Mouse (Mus musculus): ENCODE results near the gene Capn3.

Gene Capn3

DNA sequence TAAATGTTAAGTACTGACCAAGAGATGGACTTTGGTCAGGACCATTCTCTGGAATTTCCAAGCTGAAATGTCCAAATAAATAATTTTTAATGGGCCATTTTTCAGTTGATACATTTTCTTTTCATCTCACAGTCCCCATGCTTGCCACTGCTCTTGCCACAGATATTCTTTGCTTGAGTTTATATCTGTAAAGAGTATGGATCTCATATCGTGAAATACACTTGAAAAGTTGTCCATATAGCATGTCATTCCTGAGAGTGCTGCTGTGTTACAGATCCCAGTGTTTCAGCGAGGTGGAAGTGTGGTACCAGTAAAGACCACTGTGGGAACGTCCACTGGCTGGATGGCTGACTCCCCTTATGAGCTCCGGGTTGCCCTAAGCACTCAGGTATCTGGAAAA is at the start of gene Capn3:
Gene Capn3, plus strand, starts transcription at position 301 of the 400 bp plus-strand sequence.
- DNase-seq (ENCODE audit: low spot score), result no peak

DNA sequence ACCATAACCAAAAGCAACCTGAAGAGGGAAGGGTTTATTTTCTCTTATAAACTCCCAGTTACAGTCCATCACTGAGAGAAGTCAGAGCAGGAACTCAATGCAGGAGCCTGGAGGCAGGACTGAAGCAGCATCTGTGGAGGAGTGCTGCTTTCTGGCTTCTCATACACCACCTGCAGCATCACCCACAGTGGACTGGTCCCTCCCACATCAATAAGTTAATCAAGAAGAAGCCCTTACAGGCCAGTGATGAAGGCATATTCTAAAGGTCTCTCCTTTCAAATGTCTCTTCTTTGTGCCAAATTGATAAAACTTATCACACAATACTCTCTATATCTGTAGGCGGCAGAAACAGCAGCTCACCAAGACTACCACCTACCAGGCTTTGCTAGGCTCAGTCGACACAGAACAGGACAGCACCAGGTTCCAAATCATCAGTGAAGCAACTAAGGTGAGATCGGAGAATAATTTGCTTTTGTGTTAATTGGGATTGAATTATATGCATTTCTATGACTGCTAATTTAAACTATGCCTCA is 44.7 kb upstream of the Capn3 start:
- DNase-seq (ENCODE audit: low spot score), result no peak

DNA sequence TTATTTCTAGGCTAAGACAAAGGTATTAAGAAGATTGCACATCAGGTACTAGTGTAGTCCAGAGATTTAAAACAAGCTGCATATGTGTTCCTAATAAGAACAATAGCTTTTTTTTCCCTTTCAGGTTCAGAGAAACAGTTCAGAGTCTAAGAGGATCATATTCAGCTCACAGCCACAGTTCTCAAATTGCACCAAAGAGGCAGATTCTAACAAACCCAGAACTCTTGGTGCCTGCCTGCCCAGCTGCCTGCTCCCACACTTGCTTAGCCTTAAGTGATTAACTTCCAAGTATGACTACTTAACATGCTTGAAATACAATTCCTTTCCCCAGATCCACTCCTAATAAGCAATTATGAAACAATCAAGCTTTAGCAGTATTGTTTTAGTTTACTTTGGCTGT is 41.7 kb upstream of the Capn3 start:
- no peak for DNase-seq (ENCODE audit: low spot score)

DNA sequence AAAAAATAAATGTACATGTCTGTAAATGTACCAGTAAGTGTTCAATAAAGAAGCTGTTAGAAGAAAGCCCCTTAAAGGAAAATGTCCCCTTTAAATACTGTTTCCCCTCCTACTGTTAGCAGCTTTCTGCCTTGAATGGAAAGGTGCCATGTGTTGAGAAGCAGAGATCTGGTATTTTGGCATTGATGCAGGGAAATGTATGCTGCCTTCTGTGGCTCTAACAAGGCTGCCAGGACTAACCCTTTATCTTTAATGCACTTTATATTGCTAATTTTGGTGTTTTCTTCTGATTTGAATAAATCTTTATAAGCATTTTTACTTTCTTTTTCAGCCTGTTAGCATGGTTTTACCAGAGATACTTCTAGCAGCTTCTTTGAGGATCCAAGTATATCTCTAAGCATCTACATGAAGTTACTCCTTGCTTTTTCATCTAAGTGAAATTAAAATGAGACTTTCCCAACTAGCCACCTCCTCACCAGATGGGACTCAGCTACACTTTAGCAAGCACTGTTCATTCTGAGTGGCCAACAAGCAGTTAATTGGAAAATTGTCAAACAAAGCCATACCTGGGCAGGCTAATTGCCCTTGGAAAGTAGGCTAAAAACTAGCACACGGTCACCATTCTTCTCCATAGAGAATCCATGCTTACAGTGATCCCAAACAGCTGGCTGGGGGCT is 40.9 kb upstream of the Capn3 start:
- no peak for DNase-seq (ENCODE audit: low spot score)

DNA sequence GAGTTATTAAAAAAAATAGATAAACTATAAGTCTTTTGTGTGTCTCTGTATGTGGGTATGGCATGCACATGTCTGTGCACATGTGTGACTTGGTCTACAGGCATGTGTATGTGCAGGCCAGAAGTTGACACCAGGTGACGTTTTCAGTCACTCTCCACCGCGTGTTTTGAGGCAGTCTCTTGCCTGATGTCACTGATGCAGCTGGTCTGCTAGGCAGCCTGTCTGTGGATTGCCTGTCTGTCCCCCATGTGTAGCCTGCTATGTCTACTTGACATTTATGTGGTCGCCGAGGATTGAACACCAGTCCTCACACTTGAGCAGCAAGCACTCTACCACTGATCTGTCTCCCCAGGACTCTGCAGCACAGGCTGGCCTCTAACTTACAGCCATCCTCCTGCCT is 31.4 kb upstream of the Capn3 start:
- no peak for DNase-seq (ENCODE audit: low spot score)

DNA sequence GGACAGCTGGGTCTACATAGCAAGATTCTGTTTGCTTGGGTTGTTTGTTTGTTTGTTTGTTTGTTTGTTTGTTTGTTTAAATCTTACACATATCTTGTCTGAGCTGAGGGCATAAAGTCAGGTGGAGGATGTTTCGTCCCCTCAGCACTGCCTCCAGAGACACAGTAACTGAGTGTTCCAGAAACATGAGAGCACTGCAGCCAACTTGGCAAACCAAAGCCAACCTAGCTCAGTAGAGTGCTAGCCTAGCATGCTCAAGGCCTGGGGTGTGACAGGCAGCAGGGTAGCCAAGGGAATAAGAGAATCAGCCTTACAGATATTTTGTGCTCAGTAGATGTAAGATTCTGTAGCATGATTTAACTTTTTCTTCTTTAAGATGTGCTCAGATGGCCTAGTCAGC is 11.3 kb upstream of the Capn3 start:
- DNase-seq (ENCODE audit: low spot score), result no peak

DNA sequence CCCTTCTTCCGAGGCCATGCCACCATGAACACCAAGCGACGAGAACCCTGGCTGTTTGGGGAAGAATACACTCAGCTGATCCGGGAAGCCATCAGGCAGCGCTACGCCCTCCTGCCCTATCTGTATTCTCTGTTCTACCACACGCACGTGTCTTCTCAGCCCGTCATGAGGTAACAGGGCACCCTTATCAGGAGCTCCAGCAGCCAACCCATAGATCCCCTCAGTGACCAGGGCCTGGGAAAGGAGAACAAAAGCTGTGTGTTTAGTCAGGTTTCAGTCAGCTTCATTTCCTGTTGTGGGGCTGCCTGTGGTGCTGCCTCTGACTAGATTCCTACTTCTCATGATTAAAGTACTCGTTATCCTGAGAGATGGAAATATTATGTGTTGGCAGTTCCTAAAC is 9.4 kb upstream of the Capn3 start:
- no peak for DNase-seq (ENCODE audit: low spot score)

DNA sequence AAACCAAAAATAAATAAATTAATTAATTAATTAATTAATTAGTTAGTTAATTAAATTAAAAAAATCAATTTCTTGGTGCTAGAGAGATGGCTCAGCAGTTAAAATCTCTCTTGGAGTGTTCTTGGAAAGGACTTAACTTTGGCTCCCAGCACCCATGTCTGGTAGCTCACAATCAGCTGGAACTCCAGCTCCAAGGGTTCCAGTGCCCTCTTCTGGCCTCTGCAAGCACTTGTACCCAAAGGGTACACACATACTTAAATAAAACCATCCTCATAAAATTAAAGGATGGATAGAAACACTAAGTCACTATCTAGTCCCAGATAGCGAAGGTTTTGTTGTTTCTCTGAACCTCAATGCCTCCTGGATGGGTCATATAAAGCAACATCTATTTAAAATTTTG is 8.5 kb upstream of the Capn3 start:
- DNase-seq (ENCODE audit: low spot score), result no peak

DNA sequence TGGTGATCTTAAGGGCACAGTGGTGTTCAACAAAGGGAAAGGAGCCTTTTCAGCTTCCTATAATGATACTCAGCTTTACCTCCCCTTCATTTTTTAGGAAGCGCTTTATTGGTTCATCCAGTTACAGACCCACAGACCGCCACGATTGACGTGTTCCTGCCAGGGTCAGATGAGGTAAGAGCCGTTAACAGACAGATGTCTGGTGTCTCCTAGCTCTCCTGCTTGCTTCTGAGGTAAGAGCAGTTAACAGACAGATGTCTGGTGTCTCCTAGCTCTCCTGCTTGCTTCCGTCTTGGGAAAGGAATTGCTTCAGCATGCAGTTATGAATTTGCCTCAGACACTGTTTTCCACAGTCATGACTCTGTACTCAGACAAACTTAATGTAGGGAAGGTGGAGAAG is 5.1 kb upstream of the Capn3 start:
- DNase-seq (ENCODE audit: low spot score), result no peak

DNA sequence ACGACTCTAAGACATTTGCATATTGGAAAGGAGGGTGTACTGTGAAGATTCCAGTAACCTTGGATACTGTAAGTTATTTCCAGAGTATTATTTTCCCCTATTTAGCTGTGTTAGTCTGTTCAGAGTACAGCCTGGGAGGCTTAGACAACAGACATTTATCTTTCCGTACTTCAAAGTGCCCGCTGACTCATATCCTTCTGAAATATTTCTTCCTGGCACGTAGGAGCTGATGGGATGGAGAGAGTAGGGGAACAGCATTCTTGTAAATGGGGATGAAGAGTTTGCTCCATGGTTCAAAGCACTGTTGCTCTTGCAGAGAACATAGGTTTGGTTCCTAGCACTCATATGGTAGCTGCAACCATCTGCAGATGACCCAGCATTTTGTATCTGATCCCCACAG is 3.2 kb upstream of the Capn3 start:
- no peak for DNase-seq (ENCODE audit: low spot score)

DNA sequence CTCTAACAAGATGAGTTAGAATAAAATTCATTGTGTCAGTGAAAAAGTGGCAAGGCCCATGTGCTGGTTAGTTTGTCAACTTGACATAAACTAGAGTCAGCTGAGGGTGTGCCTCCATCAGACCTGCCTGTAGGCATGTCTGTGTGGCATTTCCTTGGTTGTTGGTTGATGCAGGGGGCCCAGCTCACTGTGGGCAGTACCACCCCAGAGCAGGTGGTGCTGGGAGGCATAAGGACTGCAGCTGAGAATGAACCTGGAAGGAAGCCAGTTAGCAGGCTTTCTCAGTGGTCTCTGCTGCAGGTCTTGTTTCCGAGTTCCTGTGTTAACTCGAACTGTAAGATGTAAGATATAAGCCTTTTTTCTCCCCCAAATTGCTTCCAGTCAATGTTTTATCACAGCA is 832 bp upstream of the Capn3 start:
- DNase-seq (ENCODE audit: low spot score), result no peak

DNA sequence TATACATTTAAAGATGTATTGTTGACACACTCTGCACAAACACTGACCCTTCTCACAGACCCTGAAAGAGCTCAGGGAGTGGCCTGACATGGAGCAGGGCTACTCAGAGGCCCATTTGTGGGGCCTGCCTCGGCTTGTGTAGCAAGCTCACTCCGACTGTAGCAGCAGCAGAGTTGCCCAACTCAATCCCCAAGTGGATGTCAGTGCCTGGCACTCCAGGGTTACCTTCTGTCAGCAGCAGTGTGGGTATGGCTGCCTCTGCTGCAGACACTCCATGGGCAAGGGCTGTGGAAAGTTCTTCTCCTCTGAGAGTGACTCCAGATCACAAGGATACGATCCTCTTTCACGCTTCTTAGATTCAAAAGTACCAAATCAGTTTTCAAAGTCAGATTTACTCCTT is 4.4 kb downstream of the Capn3 start:
- no peak for DNase-seq (ENCODE audit: low spot score)

DNA sequence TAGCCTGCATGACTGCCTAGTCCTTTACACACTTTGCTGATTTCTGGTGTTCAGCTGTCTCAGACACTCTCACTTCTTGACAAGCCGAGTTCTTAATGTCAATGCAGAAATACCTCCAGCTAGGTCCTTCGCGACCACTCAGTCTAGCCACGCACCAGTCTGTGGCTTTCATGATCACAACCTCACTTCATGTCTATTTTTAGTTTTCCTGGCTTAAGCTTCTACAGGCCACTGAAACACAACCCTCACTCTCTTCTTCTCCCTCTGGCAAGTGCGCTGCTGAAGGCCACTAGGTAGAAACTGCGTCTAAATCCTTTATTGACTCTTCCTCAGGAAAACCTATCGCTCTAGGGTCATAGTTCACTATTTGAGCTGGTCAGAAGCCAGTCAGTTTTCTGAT is 7.5 kb downstream of the Capn3 start:
- DNase-seq (ENCODE audit: low spot score), result no peak

DNA sequence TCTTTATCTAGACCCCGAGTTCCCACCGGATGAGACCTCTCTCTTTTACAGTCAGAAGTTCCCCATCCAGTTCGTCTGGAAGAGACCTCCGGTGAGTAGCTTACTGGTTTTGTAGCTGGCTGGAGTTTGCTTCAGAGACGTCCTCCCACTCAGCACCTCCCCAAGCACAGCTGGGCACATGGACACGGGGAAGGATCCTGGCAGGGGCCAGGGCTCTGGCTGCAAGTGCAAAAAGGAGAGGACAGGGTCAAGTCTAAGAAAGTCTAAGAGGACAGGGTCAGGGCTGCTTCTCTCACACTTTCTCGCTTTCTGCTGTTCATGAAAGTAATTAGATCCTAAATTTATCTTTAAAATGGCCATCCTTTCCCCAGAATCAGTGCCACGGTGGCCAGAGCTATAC is 8.3 kb downstream of the Capn3 start:
- peak; percentile 9 for DNase-seq (ENCODE audit: low spot score)

DNA sequence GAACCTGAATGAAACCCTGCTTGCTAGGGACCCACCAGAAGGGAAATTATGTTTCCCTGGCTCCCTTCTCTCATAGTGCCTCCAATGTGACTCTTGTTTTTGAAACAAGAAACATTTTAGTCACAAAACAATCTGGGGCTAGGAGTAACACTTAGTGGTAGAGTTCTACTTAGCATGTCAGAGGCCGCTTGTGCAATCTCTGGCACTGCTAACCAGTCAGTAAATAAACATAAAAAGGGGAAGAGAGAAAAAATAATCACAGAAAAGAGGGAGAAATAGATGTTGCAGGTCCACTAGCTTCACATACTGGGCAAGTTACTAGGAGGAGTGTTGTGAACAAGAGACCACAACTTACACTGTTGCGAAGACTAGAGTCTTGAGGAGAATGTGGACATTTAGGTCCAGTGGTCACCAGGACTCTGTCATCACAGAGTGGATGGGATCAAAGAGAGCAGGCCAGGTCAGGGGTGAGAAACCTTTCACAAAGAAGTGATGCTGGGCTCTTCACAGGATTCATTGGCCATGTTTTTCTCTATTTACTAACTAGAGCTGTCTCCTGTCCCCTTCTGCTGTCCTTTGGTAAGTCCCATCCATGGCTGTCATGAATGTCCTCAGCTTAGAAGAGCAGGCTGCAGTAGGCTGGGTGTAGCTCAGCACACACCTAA is 9.0 kb downstream of the Capn3 start:
- DNase-seq (ENCODE audit: low spot score), result peak; percentile 12

DNA sequence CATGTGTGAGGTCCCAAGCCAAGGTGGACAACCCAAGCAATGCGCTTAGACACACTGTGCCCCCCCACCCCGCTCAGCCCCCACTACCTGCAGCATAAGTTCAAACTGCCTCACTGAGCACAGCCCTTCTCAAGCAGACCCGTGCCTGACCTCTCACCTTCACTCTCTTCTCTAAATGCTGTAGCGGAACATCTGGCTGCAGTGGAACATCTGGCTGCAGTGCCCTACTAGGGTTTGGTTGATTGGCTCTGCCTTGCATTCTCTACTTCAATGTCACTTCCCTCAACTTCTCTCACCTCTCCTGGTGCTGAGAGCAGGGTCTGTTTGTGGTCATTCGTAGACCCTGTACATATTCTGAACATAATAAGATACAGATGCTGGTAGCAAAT is 9.6 kb downstream of the Capn3 start:
- no peak for DNase-seq (ENCODE audit: low spot score)

DNA sequence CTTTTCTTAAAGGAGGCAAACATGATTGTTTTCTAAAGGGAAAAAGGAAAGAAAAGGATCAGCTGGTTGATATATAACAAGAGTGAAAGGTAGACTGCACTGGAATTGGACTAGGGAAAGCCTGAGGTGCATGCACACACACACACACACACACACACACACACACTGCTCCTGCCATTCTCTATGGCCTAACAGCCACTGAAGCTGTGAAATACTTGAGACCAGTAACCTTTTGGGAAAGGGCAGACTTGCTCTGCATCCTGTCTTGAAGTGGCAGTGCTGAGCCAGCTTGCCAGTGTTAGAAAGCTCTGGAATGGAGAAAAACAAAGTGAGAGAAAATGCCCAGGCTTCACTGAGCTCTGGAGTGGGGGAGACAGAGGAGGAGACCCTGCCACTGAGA is 12.2 kb downstream of the Capn3 start:
- DNase-seq (ENCODE audit: low spot score), result no peak

DNA sequence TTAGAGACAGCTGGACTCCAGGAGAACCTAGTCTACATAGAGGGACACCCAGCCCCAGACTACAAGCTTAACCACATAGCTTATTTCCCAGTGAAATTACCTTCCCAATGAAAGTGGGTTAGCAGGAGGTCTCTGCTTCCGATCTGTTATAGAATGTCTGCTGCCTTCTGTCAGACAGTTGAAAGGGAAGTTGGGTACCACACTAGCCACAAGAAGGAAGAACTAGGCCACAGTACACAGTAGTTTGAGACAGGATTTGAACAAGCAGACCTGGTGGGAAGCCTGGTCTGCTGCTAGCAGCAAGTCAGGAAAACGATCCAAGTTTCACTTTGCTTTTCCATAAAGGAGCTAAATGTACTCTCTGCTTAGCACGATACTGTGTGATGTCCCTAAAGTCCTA is 13.4 kb downstream of the Capn3 start:
- DNase-seq (ENCODE audit: low spot score), result no peak

DNA sequence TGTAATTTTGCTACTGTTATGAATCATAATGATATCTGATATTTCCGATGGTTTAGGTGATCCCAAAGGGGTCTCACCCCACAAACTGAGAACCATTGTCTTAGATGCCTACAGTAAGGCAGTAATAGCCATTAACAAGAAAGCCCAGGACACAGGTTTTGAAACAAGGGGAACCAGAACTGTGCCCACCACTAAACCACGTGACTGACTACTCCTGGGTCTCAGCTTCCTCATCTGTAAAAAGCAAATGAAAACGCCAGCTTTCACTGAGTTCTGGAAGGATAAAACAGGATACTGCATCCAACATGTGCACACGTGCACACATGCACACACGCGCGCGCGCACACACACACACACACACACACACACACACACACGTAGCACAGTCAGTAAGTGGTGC is 13.9 kb downstream of the Capn3 start:
- no peak for DNase-seq (ENCODE audit: low spot score)

DNA sequence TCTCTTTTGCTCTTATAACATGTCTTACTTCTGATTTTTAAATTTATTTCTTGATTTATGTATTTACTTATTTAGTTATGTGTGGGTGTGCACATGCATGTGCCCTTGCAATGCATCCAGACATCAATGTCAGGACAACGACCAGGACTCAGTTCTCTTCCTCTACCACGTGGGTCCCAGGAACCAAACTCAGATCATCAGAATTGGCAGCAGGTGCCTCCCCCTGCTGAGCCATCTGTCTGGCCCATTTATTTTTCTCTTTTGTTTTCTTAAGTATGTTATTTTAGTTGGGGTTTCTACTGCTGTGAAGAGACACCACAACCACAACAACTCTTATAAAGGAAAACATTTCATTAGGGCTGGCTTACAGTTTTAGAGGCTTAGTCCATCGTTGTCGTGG is 15.0 kb downstream of the Capn3 start:
- DNase-seq (ENCODE audit: low spot score), result no peak

DNA sequence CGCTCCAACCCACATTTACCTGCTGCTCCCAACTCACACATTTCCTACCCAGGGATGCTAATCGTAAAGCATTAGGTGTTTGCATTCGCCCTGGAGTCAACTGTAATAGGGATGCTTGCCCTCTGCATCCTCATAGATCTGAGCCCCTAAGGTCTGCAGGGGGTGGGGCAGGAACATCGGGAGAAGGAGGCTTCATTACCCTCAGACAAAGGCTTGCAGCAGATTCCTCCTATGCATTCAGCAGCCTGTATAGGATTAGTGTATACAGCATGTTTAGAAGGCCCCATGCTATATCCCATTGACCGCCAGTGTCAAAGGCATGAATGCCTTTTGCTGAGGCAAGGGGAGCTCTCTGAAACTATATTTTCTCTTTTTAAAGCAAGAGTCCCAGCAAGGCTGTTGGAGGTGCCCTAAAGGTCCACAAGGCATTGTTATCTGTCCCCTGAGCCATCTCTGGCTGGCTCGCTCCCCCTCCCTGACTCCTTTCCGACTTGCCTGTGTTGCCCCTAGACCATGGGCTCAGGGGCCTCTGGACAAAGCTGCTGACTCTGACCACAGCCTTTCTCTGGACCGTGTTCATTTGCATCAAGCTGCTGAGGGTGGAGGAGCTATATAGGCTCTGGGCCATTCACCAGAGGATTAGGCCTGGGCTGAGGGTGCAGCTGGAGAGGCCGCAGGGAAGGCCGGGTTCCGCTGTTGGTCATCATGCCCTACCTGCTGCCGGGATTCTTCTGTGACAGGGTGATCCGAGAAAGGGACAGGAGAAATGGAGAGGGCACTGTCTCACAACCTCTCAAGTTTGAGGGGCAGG is 20.7 kb downstream of the Capn3 start:
- DNase-seq (ENCODE audit: low spot score), result no peak

DNA sequence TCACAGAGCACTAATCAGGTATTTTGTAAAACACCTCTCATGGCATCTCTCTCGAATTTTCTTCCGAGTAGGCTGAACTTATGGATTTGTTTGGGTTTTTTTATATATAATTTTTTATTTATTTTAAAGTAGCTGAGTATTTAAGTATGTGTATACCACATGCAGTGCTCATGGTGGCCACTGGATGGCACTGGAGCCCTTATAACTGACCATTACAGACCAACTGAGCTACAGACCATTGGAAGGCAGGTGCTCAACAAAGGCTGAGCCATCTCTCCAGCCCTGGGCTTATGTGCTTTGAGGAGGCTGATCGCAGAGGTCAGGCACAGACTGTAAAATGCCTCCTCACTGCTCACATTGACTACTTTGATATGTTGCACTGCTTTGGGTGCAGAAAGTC is 22.8 kb downstream of the Capn3 start:
- peak; percentile 69 for DNase-seq (ENCODE audit: low spot score)

DNA sequence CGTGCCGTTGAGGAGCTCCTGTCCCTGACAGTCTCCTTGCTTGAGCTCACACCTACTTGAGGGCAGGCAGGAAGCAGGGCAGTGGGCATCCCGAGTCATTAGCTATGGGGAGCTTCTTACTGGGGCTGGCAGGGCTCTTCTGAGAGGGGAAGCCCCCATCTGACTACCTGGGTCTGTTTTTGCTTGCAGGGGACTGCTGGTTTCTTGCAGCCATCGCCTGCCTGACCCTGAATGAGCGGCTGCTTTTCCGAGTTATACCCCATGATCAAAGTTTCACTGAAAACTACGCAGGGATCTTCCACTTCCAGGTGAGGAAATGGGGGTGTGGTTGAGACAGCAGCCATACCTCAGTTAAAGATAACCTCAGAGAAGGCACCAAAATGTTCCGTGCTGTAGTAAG is 26.1 kb downstream of the Capn3 start:
- DNase-seq (ENCODE audit: low spot score), result no peak

All from lung, postnatal 25 days (tissue).